Mouse (Mus musculus) gastrocnemius, postnatal 14 days (tissue): Measurements from ENCODE around the gene Rcvrn. TPM values are rescaled to one million over a fixed set of nuclear protein-coding genes. Genes with fewer than 3 reads are reported as not detected.

Experiments
- DNase-seq: peaks from one replicate; pipeline ENCODE4 v3.0.0; 2021; ENCODE audit warnings: mixed read lengths
- intact Hi-C: fragments of 180-260 bp; cut with DNase I; formaldehyde crosslinking; loops from one replicate; pipeline ENCODE4 v1.15.1; 2025; ENCODE audit warnings: low total_unique reads
- total RNA-seq, 2 experiments: library from RNA; stranded (reverse); gene quantifications; 2 replicates each; pipeline ENCODE4 v1.2.3; 2021

Gene Rcvrn
- total RNA-seq, 2 experiments from 2014 or later = not detected

GRCm38 (mm10) chr11:67667531-67668332 is 27.4 kb upstream of the Rcvrn start:
- intact Hi-C loops = no loop called here
- DNase-seq = no peak

DNA sequence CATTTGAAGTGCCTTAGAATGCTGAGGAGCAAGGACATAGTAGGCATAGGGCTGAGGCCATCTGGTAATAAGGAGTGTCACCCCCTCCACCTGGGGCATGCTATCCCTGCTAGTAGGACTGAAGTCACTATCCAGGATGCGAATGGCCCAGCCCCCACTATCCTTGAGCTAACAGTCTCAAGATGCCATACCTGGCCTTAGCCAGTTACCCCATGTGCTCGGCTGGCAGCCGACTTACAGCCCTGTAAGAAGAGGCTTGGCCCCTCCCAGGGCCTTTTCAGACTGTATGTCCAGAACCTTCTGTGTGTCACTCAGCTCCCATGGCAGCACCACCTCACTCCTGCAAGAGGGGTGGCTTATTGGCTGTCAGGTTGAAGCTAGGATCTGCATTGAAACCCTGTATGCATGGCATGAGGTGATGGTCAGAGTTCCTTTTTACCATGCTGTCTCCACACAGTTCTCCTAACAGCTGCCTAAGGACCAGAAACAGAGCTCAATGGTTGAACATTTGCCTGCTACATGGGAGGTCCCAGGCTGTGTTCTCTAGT is 26.6 kb upstream of the Rcvrn start:
- no peak for DNase-seq
- intact Hi-C loops = no loop called here

DNA sequence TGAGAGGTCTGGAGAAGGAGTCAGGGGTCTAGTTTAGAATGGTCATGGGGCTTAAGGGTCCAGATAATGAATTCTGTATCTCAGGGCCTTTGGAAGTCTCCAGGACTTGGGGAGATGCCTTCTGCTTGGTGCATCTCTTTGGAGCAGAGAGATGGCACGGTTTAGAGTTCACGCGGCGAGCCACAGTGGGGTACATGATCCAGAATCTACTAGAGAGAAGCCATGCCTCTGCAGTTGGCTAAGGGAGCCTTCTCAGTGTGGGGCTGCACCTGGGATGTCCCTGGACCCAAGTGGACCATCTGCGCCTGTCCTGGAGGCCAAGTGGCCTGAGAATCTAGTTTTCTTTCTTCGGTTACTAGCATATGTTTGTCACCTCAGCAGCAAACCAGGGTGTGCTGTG is 25.1 kb upstream of the Rcvrn start:
- intact Hi-C loops = no loop called here
- DNase-seq = no peak

DNA sequence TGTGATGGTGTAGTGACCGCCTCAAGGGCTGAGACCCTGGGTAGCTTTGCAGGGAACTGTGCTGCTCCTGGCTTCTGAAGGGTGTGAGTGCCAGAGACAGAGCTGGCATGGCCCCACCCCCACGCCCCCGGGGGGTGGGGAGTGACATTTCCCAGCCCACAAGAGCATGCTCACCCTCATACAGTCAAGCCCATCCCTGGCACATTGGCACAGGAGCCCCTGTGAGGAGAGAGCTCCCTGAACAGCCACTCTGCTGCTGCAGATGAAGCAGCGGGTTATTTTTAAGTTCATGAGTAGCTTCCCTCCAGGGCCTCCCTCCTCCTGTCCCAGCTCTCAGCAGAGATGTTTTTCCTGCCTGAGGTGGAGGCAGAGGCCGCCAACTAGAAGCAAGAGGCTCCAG is 23.0 kb upstream of the Rcvrn start:
- no peak for DNase-seq
- intact Hi-C loops = no loop called here

- intact Hi-C loops = loop anchor here (2.0 kb wide), 1 partner anchor 15 kb away; no protein-coding TSS in a partner anchor
- no peak for DNase-seq
Observed at GRCm38 (mm10) chr11:67675562-67676540, 19.3 kb upstream of the Rcvrn start.

- intact Hi-C loops = no loop called here
- no peak for DNase-seq
Observed at GRCm38 (mm10) chr11:67679300-67679699, 15.8 kb upstream of the Rcvrn start.

DNA sequence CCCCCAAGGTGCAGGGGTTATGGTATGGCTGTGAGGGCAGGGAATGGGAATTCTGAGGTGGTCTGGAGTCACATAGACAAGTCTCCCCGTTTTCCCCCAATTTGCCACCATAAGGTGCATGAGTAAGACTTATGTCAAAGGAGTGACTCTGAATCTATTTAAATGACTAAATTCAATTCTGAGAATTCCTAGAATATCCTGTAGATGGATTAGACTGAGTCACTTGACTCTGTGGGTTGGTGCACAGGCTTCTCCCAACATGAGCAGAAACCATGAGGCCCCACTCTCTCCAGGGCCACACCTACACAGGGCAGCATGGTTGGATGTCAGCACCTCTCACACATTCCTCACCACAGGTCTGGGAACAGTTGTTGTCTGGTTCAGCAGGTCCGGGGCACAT is 15.2 kb upstream of the Rcvrn start:
- no peak for DNase-seq
- intact Hi-C loops = no loop called here

DNA sequence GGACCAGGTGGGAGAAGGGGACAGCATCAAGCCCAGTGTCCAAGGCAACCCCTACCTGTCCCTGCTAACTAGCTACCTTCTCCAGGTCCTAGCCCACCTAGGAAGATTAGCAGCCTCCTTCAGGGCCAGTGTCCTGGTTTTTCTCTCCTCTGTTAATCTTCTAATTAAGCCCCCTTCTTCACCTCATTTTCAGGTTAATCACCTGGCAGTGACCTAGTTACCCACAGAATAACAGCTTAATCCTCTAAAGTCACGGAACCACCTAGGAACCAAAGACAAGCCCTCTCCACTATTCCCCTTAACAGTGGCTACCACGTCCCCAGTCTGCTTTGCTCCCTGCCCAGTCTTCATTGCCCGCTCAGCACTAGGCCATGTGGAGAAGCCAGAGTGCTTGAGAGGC is 13.3 kb upstream of the Rcvrn start:
- intact Hi-C loops = no loop called here
- DNase-seq = no peak

GRCm38 (mm10) chr11:67686109-67686508 is 9.0 kb upstream of the Rcvrn start:
- no peak for DNase-seq
- intact Hi-C loops = no loop called here

DNA sequence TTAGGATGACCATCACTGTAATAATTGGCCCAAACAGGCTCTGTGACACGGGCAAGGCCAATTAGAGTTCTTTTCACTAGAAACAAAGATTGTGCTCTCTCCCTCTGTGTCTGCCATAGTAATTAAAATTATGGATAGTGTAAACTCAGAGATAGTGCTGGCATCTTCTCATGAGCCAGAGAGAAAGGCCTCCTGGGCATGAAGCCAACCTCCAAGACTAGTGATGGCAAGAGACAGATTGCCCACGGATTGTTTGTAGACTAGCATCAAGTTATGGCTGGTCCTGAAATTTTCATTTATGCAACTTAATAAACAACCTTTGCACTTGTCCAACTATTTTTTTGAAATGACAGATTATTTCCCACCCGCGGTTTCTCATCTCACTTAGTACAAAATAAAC is 17.9 kb downstream of the Rcvrn start:
- intact Hi-C loops = no loop called here
- no peak for DNase-seq

DNA sequence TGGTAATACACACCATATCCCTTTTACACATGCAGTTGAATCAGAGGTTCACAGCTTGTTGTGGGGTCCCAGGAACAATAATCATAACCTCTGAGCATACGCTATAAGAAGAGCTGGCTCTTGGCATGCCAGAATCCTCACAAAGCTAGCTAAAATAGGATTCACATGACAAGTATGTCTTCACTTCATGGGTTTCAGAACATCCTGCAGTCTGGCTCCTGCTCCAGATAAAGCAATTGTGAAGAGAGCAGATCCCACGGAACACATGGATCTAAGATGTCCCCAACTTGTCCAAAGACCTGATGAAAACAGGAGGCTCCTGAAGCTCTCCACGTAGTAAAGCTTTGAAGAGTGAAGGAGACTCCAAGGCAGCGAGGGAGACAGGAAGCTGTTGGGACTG is 20.3 kb downstream of the Rcvrn start:
- intact Hi-C loops = no loop called here
- no peak for DNase-seq

DNA sequence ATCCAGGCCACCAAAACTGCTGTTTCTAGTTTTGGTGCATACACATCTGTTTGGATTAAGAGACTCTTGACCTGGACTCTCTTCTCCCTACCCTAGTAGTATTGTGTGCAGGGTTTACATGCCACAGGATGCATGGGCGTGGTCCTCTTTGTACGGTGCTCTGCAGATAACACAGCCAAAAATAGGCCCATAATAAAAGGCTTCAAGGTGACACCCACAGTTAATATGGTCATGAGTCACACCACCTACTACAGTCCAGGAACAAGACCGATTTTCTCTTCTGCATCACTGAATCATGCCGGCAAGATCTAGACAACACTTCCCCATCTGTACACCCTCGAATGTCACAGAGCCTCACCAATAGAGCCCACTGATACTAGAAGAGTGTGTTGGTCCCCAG is 26.4 kb downstream of the Rcvrn start:
- intact Hi-C loops = no loop called here
- no peak for DNase-seq

DNA sequence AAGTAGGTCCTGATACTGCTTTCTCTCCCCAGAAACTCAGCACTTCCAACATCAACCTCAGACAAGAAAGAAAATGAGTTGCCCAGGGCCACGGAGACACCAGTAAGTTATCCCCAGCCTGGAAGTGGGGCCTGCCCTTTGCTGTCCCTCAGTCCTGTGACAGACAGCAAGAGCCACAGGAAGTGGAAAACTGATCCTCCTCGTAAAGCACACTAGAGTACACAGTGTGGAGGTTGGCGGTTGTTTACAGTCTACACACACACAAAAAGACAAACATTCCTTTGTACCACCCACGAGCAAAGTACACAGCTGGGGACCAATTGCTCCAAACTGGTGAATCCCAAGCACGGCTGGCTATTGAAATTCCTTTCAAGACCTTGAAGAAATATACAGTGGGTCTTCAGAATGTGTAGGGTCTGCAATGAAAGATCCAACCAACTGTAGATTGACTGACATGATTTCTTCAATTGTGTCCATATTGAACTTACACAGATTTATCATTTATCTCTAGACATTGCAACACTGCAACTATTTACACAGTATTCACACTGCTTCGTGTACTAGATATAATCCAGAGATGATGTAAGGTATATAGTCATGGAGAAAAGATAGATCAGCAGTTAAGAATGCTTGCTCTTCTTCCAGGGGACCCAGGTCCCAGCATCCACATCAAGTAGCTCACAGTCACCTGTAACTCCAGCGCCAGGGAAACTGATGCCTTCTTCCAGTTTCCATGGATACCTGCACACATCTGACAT is 27.5 kb downstream of the Rcvrn start:
- intact Hi-C loops = no loop called here

DNA sequence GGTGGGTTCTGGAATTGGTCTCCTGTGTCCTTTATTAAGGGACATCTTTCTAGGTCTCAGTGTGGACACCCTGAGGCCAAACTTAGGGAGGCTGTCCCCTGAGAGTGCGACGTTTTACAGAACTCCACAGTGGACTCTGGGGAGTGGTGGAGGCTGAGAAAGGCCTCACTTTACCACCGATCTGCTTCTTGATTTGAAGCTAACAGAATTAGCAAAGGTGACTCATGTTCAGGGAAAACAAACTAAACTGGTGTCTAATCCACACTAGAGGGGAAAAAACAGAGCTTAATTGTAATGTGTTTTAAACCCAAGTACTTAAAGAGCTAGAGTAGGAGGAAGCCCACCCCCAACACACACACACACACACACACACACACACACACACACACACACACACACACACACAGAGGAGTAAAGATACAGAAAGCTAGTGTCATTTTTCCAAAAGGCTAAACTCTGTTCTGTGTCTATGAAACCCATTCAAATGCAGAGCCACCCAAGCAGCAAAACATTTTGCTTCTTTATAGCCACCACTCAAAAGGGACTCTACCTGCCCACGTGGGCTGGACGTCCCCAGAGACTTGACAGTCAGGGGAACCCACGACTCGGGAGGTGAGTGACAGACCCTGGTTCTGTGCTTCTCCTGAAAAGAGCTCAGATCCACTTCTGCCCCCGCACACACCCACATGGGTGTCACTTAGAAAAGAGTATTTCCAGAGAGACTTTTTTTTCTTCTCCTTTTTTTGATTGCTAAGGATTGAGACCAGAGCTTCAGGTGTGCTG is 28.3 kb downstream of the Rcvrn start:
- DNase-seq = no peak
- intact Hi-C loops = no loop called here

More for the DNA sequence above, 27.5 kb downstream of the Rcvrn start:
- no peak for DNase-seq

DNA sequence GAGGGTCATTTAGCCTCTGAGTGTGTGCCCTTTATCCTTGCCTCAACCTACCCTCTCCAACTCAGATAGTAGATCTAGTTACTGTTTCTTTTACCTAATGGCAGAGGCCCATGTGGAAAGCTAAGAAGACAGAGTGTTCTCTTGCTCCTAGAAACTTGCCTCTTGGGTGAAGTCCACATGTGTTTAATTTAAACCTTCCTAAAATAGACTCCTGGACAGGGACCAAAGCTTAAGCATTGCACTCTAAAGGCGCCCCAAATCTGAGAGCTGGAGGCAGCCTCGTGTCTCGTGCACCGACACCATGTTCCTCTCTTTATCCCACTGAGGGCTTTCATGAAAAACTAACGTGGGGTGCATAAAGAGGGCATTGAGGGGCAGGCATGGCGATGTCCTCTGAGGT is 32.0 kb downstream of the Rcvrn start:
- intact Hi-C loops = no loop called here
- DNase-seq = no peak

DNA sequence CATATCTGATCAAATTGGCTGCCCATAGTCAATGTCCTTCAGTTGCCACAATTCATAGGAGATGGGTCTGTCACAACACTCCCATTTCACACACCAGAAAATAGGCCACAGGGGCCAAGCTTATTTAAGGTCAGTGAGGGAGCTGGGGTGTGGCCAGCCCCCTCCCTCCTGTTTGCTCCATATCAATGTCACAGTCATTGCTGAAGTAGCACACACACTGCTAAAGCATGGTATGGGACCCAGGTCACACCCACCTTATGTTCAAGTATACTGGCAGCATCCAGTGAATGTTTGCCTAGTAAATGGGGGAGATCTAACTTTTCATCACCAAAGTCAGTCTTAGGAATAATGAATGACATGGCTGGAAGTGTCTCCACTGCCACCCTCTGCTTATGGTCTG is 33.6 kb downstream of the Rcvrn start:
- DNase-seq = no peak
- intact Hi-C loops = no loop called here

DNA sequence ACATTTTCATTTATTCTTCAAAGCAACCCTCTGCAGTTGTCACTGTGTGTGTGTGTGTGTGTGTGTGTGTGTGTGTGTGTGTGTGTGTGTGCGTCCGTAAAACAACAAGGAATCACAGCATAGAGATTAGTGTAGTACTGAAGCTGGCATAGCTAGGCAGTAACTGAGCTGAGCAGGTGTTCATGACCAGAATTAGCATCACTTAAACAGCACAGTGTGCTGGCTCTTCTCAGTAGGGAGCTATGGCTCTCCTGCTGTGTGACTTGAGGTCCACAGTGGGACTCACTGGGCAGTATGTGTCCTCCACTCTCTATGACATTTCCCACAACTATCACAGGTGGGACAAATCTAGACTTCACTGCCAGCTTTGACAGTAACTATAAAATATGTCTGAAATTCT is 35.9 kb downstream of the Rcvrn start:
- intact Hi-C loops = no loop called here
- DNase-seq = no peak

GRCm38 (mm10) chr11:67733726-67734125 is 38.6 kb downstream of the Rcvrn start:
- intact Hi-C loops = no loop called here
- DNase-seq = no peak

GRCm38 (mm10) chr11:67734597-67734996 is 39.5 kb downstream of the Rcvrn start:
- no peak for DNase-seq
- intact Hi-C loops = no loop called here
